Mouse (Mus musculus) CH12.LX (cell line): ENCODE measurements around the gene Gsx2. TPM values are rescaled to one million over a fixed set of nuclear protein-coding genes. Genes with fewer than 3 reads are reported as not detected.

ENCODE experiments used
- DNase-seq: peaks from one replicate; pipeline ENCODE4 v3.0.0-alpha.2; 2013; ENCODE audit errors: extremely low read depth
- H3K27ac ChIP-seq: 2 replicates; pipeline ENCODE4 v1.5.1; 2012; ENCODE audit warnings: low read depth, mild to moderate bottlenecking, control low read depth, moderate library complexity; ENCODE audit not compliant: insufficient read depth
- H3K27me3 ChIP-seq: replicated peaks from 2 replicates; pipeline ENCODE3; 2012; ENCODE audit warnings: inconsistent platforms
- H3K36me3 ChIP-seq, 2 experiments: replicated peaks in 1 of 2; 2 replicates each; pipeline versions ENCODE3 to v1.6.1; 2012; ENCODE audit warnings: inconsistent platforms in 1 of 2, low read length in 1 of 2, mild to moderate bottlenecking in 1 of 2, mixed read lengths in 1 of 2, moderate library complexity in 1 of 2; ENCODE audit not compliant: control insufficient read depth in 1 of 2, insufficient read depth in 1 of 2
- H3K4me1 ChIP-seq, 2 experiments: 2 replicates each; pipeline ENCODE4 v1.6.1; 2012; ENCODE audit warnings: inconsistent platforms in 1 of 2, moderate library complexity in 1 of 2; ENCODE audit not compliant: insufficient read depth in 2 of 2, control insufficient read depth in 1 of 2
- H3K4me2 ChIP-seq: 2 replicates; pipeline ENCODE4 v1.6.1; 2012; ENCODE audit warnings: low read depth, mild to moderate bottlenecking, control low read depth; ENCODE audit not compliant: poor library complexity, insufficient read depth, severe bottlenecking
- H3K4me3 ChIP-seq, 3 experiments: fragments of 150-350 bp in 1 of 3; sonication (generic) in 1 of 3; replicated peaks in 1 of 3; 2 replicates each; pipeline versions ENCODE3 to v1.5.1; 2011 to 2012; ENCODE audit warnings: low read depth in 2 of 3, low read length in 2 of 3, mild to moderate bottlenecking in 2 of 3, moderate library complexity in 2 of 3, control low read depth in 1 of 3, improper control_type of control experiment in 1 of 3, inconsistent platforms in 1 of 3, mixed read lengths in 1 of 3; ENCODE audit not compliant: poor library complexity in 1 of 3
- H3K79me2 ChIP-seq: replicated peaks from 2 replicates; pipeline ENCODE4 v1.6.1; 2012; ENCODE audit warnings: mild to moderate bottlenecking, moderate library complexity; ENCODE audit not compliant: control insufficient read depth, poor library complexity, insufficient read depth, severe bottlenecking; ENCODE audit errors: extremely low read depth
- H3K9ac ChIP-seq: 2 replicates; pipeline ENCODE4 v1.6.1; 2012; ENCODE audit warnings: low read depth, mild to moderate bottlenecking, control low read depth, moderate library complexity; ENCODE audit not compliant: insufficient read depth
- H3K9me3 ChIP-seq: replicated peaks from 2 replicates; pipeline ENCODE3; 2012; ENCODE audit warnings: low read length, inconsistent platforms, mixed read lengths
- CHD1 ChIP-seq: IDR thresholded peaks from 2 replicates; pipeline ENCODE4 v1.6.1; 2012; ENCODE audit warnings: low read depth, low read length, improper control_type of control experiment, inconsistent platforms
- CHD2 ChIP-seq: IDR thresholded peaks from 2 replicates; pipeline ENCODE4 v1.6.1; 2011; ENCODE audit warnings: low read length, improper control_type of control experiment
- E2F4 ChIP-seq: IDR thresholded peaks from 2 replicates; pipeline ENCODE4 v1.6.1; 2011; ENCODE audit warnings: low read depth, low read length, improper control_type of control experiment; ENCODE audit not compliant: insufficient replicate concordance
- ELF1 ChIP-seq: IDR thresholded peaks from 2 replicates; pipeline ENCODE4 v1.6.1; 2014; ENCODE audit warnings: low read depth, mild to moderate bottlenecking, inconsistent platforms, low read length, improper control_type of control experiment
- EP300 ChIP-seq: IDR thresholded peaks from 2 replicates; pipeline ENCODE4 v1.6.1; 2011; ENCODE audit warnings: low read length, improper control_type of control experiment
- HCFC1 ChIP-seq: IDR thresholded peaks from 2 replicates; pipeline ENCODE4 v1.6.1; 2012; ENCODE audit warnings: low read depth, mild to moderate bottlenecking, inconsistent platforms, low read length, improper control_type of control experiment
- KAT2A ChIP-seq: IDR thresholded peaks from 2 replicates; pipeline ENCODE4 v1.6.1; 2012; ENCODE audit warnings: low read length, improper control_type of control experiment, inconsistent platforms; ENCODE audit not compliant: insufficient replicate concordance
- MAFK ChIP-seq: IDR thresholded peaks from 2 replicates; pipeline ENCODE4 v1.6.1; 2011; ENCODE audit warnings: low read length, improper control_type of control experiment; ENCODE audit not compliant: insufficient replicate concordance
- MYC ChIP-seq: IDR thresholded peaks from 2 replicates; pipeline ENCODE4 v1.6.1; 2011; ENCODE audit warnings: low read depth, mild to moderate bottlenecking, improper control_type of control experiment, low read length
- NELFE ChIP-seq: IDR thresholded peaks from 2 replicates; pipeline ENCODE4 v1.6.1; 2011; ENCODE audit warnings: low read depth, low read length, improper control_type of control experiment
- NRF1 ChIP-seq: IDR thresholded peaks from 2 replicates; pipeline ENCODE4 v1.6.1; 2014; ENCODE audit warnings: low read depth, mild to moderate bottlenecking, inconsistent platforms, low read length, improper control_type of control experiment, moderate library complexity
- PAX5 ChIP-seq: IDR thresholded peaks from 2 replicates; pipeline ENCODE4 v1.6.1; 2012; ENCODE audit warnings: low read length, inconsistent platforms, mixed read lengths
- POLR2A ChIP-seq: IDR thresholded peaks from 2 replicates; pipeline ENCODE4 v1.6.1; 2011; ENCODE audit warnings: low read depth, mild to moderate bottlenecking, improper control_type of control experiment, low read length
- RCOR1 ChIP-seq: conservative IDR thresholded peaks from 2 replicates; pipeline ENCODE4 v1.6.1; 2012; ENCODE audit warnings: low read depth, mild to moderate bottlenecking, inconsistent platforms, low read length, improper control_type of control experiment
- UBTF ChIP-seq: IDR thresholded peaks from 2 replicates; pipeline ENCODE4 v1.6.1; 2012; ENCODE audit warnings: low read depth, mild to moderate bottlenecking, inconsistent platforms, low read length, improper control_type of control experiment, moderate library complexity
- USF1 ChIP-seq: IDR thresholded peaks from 2 replicates; pipeline ENCODE4 v1.6.1; 2014; ENCODE audit warnings: low read depth, mild to moderate bottlenecking, inconsistent platforms, low read length, improper control_type of control experiment
- USF2 ChIP-seq: conservative IDR thresholded peaks from 2 replicates; pipeline ENCODE4 v1.6.1; 2011; ENCODE audit warnings: low read depth, low read length, improper control_type of control experiment
- ZMIZ1 ChIP-seq: IDR thresholded peaks from 2 replicates; pipeline ENCODE4 v1.6.1; 2012; ENCODE audit warnings: low read depth, mild to moderate bottlenecking, inconsistent platforms, low read length, improper control_type of control experiment
- dilution Hi-C: fragments of 300-500 bp; cut with MboI; formaldehyde crosslinking; loops from 2 replicates; pipeline ENCODE4 v1.14.3; 2020; ENCODE audit warnings: low sequenced_read_pairs; ENCODE audit not compliant: extremely low pct_unique_long_range_greater_than_20kb, extremely low pct_ligation_motif_present
- in situ Hi-C: fragments of 300-500 bp; cut with MboI; formaldehyde crosslinking; loops from 3 replicates; pipeline ENCODE4 v1.14.3; 2019; ENCODE audit warnings: low sequenced_read_pairs, low pct_ligation_motif_present, low pct_unique_long_range_greater_than_20kb, mixed read lengths
- polyA plus RNA-seq: library from polyadenylated mRNA; unstranded; fragments of >175 nt; gene quantifications from 2 replicates; pipeline ENCODE4 v1.2.1, GENCODE M21; 2012; ENCODE audit warnings: low read depth; ENCODE audit not compliant: insufficient read length
- total RNA-seq, 2 experiments: library from RNA; depleted of rRNA; stranded (reverse); fragments of 300-350 nt in 1 of 2; fragments of >200 nt in 1 of 2; gene quantifications; 2 replicates each; pipeline ENCODE4 v1.2.3; 2012 to 2014

The Gsx2 gene
- total and polyA plus RNA-seq, 3 experiments: not detected

DNA sequence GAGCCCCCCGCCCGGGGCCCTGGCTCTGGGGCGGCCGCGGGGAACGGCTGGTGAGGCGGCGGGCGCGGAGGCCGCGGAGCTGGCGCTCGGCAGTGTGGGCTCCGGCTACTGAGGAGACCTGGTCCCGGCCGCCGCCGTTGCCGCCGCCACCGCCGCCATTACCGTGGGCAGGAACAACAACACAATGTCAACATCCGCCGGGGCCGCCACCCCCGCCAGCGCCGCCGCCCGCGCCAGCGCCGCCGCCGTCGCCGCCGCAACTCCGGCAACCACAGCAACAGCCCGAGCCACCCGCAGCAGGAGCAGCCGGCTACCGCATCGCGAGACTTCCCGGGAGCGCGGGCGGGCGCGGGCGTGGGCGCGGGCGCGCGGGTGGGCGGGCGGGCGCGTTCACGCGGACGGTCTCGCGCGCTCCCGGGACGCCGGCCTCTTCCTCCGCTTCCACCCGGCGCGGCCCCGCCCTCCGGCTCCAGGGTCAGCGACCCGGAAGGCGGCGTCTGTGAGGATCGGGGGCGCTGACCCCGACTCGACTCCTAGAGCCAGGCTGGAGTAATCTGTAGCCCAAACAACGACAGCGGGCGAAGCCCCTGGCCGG is 31.0 kb upstream of the Gsx2 start, which contains the start of gene Chic2:
Gene Chic2 (minus strand): TSS at position 465 of the 595 bp plus-strand sequence.
- dilution Hi-C loops: no loop called here
- Histone ChIP-seq H3K9me3 (no peaks in the 10 kb centered on the region), H3K9ac (peak within 1 kb of the TSS; percentile 93), H3K36me3 (peaks cover 3 to 15% of the 10 kb centered on the region in 2 experiments), H3K4me2 (peak within 1 kb of the TSS; percentile 65), H3K79me2 (peaks cover 33% of the 10 kb centered on the region), H3K27ac (peak within 1 kb of the TSS; percentile 1; the same call in 1 of the 2 replicates), H3K4me3 (peak within 1 kb of the TSS; percentile 81 to 97 (median 92)), H3K27me3 (no peaks in the 10 kb centered on the region), H3K4me1 (peaks cover 3 to 19% of the 10 kb centered on the region in 2 experiments)
- 0 out of 2 replicates have a peak, but pooled peaks have one; percentile 2 for TF ChIP-seq ZMIZ1
- TF ChIP-seq CHD2: peak; percentile 71; the same call in 1 of the 2 replicates
- TF ChIP-seq POLR2A: peak; percentile 85
- peak; percentile 47; the same call in 1 of the 2 replicates for TF ChIP-seq NELFE
- peak; percentile 88 for TF ChIP-seq ELF1
- TF ChIP-seq CHD1: no peak
- in situ Hi-C loops: no loop called here
- DNase-seq: peak; percentile 62

GRCm38 (mm10) chr5:75045371-75045770 is 30.0 kb upstream of the Gsx2 start:
- H3K27ac ChIP-seq: no peak overlapping the region
- TF ChIP-seq USF1 (no peak), HCFC1 (no peak), USF2 (no peak), NELFE (no peak), NRF1 (no peak), MYC (no peak), E2F4 (no peak), RCOR1 (no peak), MAFK (no peak), EP300 (no peak), UBTF (no peak), KAT2A (no peak), PAX5 (no peak)
- no peak overlapping the region; the same call in 1 of the 2 replicates for H3K9ac ChIP-seq
- no peak for DNase-seq
- H3K4me2 ChIP-seq: 0 out of 2 replicates have a peak overlapping the region, but pooled peaks have one; percentile 2
- peaks cover 29% of the 10 kb centered on the region for H3K79me2 ChIP-seq
- dilution Hi-C loops: no loop called here
- H3K4me3 ChIP-seq: no peak overlapping the region
- peaks cover 3 to 11% of the 10 kb centered on the region in 2 experiments for H3K36me3 ChIP-seq
- no peaks in the 10 kb centered on the region for H3K27me3 ChIP-seq
- no peaks in the 10 kb centered on the region for H3K9me3 ChIP-seq
- in situ Hi-C loops: no loop called here
- H3K4me1 ChIP-seq: peaks cover 3 to 19% of the 10 kb centered on the region in 2 experiments
